22 mouse cellular contexts compared by ENCODE assay signal in the genomic region with DNA sequence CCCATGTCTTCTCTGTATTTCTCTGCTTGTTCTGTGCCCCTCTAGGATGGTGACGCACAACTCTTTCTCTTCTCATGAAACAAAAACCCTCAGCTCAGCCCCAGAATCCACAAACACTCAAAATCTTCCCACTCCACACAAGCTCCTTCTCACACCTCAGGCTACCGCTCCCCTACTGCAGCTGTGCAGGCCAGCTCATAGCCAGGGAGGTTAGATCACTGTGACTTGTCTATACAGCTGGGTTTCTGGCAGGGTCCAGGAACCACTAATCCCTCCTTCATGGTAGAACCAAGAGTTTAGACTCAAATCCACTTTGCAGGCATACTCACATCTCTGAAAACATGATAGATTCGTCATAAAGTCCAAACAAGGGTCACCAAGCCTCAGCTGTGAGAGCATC.
"Had no signal": no experiment of that assay in that cellular context is flagged by ENCODE, and none has a peak within 500 bp of the region (broad histone marks: within the 10 kb centered on the region; RNA-seq: fewer than 3 reads in every experiment).

No protein-coding gene starts in this region.

- H3K36me3 ChIP-seq: hindbrain, embryonic 10.5 days; hindbrain, embryonic 12.5 days; intestine, embryonic 15.5 days; limb, embryonic 13.5 days; limb, embryonic 15.5 days; liver, embryonic 12.5 days had no signal

- DNase-seq: gastrocnemius, postnatal 14 days; gastrocnemius, postnatal 36 days; heart, adult 2 months; heart, postnatal 10 days; heart, postnatal 4 days; kidney, adult 18-20 months; kidney, adult 8-10 months; kidney, postnatal 10 days; kidney, postnatal 25 days; kidney, postnatal 4 days; left cerebral cortex, postnatal 4 days had no signal

- H3K9me3 ChIP-seq: hindbrain, embryonic 10.5 days; hindbrain, embryonic 12.5 days; intestine, embryonic 15.5 days; limb, embryonic 13.5 days; limb, embryonic 15.5 days; liver, embryonic 12.5 days had no signal

- H3K4me3 ChIP-seq: heart, adult 2 months; hindbrain, embryonic 10.5 days; hindbrain, embryonic 12.5 days; intestine, embryonic 15.5 days; layer of hippocampus, adult 2 months; left cerebral cortex, adult 2 months; limb, embryonic 13.5 days; limb, embryonic 15.5 days; liver, embryonic 12.5 days had no signal

- H3K4me1 ChIP-seq: hindbrain, embryonic 12.5 days; intestine, embryonic 15.5 days; limb, embryonic 13.5 days; limb, embryonic 15.5 days; liver, embryonic 12.5 days had no signal

- H3K27me3 ChIP-seq: hindbrain, embryonic 12.5 days; intestine, embryonic 15.5 days; limb, embryonic 13.5 days; limb, embryonic 15.5 days; liver, embryonic 12.5 days had no signal

- ATAC-seq: hindbrain, embryonic 16.5 days; inflammation-experienced regulatory T-cells, adult 6 months; intestine, embryonic 15.5 days; intestine, postnatal 0 days; liver, embryonic 12.5 days had no signal
